Mouse (Mus musculus): ENCODE results near the gene Ntm. TPM values are rescaled to one million over a fixed set of nuclear protein-coding genes. Genes with fewer than 3 reads are reported as not detected.

The Ntm gene
- total and polyA plus RNA-seq, 3 experiments = 1.6 to 1.9 (median 1.8) TPM

DNA sequence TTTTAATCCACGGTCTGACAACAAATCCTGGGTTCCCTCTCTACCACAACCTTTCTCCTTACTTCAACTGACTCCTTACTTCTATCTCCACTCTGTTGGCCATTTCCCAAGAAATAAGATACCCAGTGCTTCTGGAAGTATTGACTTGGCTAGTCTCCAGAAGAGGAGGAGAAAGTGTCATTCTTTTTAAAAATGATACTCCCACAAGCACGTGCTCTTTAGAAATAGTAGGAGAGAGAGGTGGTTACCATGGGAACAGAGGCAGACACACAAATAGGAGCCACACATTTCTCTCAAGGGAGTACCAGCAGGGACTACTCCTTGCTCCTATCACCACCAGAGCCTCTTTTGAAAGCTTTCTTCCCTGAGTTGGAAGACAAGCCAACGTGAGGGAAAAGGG lies 645.3 kb downstream of the Ntm start:
- intact Hi-C loops (cut with DNase I) = no loop called here
- TF ChIP-seq CTCF (IDR thresholded peaks at IDR 0.05) (no peak), POLR2A (IDR thresholded peaks at IDR 0.05; ENCODE audit: insufficient read depth, low read depth, low read length) (no peak), EP300 (IDR thresholded peaks at IDR 0.05; ENCODE audit: insufficient read depth, low read depth, low read length) (no peak)
- no peak for DNase-seq
- Histone ChIP-seq H3K9ac (ENCODE audit: low read depth, low read length) (no peak overlapping the region), H3K27me3 (ENCODE audit: control insufficient read depth, insufficient read depth, low read length) (no peaks in the 10 kb centered on the region), H3K27ac (no peak overlapping the region), H3K36me3 (ENCODE audit: control insufficient read depth, insufficient read depth, low read length) (no peaks in the 10 kb centered on the region), H3K4me3 (no peak overlapping the region), H3K79me2 (replicated peaks; ENCODE audit: control insufficient read depth, insufficient read depth, low read length) (no peaks in the 10 kb centered on the region), H3K4me1 (ENCODE audit: control insufficient read depth, insufficient read depth, low read length) (no peaks in the 10 kb centered on the region)
- 18% methylated on average over 3 of the region's 3 CpGs for WGBS

DNA sequence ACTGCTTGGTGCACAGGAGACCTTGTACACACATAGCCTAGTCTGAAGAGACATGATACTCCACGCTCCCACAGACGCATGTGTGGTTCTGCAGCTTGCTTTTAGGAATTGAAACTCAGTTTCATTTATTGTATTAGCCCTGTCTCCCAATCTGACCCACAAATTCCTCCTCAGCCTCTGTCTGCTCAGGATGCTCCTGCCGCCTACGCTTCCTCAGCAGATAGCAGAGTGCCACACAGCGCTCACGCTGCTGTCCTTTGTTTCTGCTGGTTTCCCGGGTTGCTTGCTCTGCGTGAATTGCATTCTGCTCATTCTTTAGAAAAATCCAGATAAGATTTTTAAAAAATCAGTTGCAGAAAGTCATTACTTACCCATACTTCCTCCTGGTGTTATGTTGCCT lies 647.1 kb downstream of the Ntm start:
- 31% methylated on average over 8 of the region's 8 CpGs for WGBS

DNA sequence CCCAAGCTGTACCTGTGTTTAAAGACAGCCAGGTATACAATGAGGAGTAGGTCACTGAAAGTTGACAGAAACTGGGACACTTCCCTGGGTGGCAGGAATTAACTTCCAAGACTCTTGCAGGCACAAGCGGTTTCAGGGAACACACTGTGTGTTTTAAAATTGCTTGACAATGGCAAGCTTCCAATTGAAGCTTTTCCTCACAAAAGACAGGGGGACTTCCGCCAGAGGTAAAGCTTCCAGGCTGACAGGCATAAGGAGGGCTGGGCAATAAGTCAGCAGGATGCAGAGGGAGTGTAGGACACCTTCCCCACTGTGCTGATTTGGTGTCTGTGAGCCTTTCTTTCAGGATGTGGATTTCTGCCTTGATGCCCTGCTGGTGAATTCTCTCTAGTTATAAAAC lies 656.0 kb downstream of the Ntm start:
- TF ChIP-seq CTCF (IDR thresholded peaks at IDR 0.05) (no peak), EP300 (IDR thresholded peaks at IDR 0.05; ENCODE audit: insufficient read depth, low read depth, low read length) (no peak), POLR2A (IDR thresholded peaks at IDR 0.05; ENCODE audit: insufficient read depth, low read depth, low read length) (no peak)
- WGBS = 36% methylated on average over 2 of the region's 2 CpGs
- no peak for DNase-seq
- H3K36me3 ChIP-seq (ENCODE audit: control insufficient read depth, insufficient read depth, low read length) = no peaks in the 10 kb centered on the region
- no peaks in the 10 kb centered on the region for H3K4me1 ChIP-seq (ENCODE audit: control insufficient read depth, insufficient read depth, low read length)
- H3K27ac ChIP-seq = no peak overlapping the region
- H3K27me3 ChIP-seq (ENCODE audit: control insufficient read depth, insufficient read depth, low read length) = no peaks in the 10 kb centered on the region
- intact Hi-C loops (cut with DNase I) = no loop called here
- H3K4me3 ChIP-seq = no peak overlapping the region
- H3K9ac ChIP-seq (ENCODE audit: low read depth, low read length) = no peak overlapping the region
- H3K79me2 ChIP-seq (replicated peaks; ENCODE audit: control insufficient read depth, insufficient read depth, low read length) = no peaks in the 10 kb centered on the region

More for the DNA sequence above, 647.1 kb downstream of the Ntm start:
- no peak overlapping the region for H3K27ac ChIP-seq
- H3K36me3 ChIP-seq (ENCODE audit: control insufficient read depth, insufficient read depth, low read length) = no peaks in the 10 kb centered on the region
- H3K9ac ChIP-seq (ENCODE audit: low read depth, low read length) = no peak overlapping the region
- no peak overlapping the region for H3K4me3 ChIP-seq
- no peaks in the 10 kb centered on the region for H3K4me1 ChIP-seq (ENCODE audit: control insufficient read depth, insufficient read depth, low read length)
- intact Hi-C loops (cut with DNase I) = no loop called here
- TF ChIP-seq EP300 (IDR thresholded peaks at IDR 0.05; ENCODE audit: insufficient read depth, low read depth, low read length) = no peak
- TF ChIP-seq CTCF (IDR thresholded peaks at IDR 0.05) = no peak
- TF ChIP-seq POLR2A (IDR thresholded peaks at IDR 0.05; ENCODE audit: insufficient read depth, low read depth, low read length) = no peak
- no peaks in the 10 kb centered on the region for H3K79me2 ChIP-seq (replicated peaks; ENCODE audit: control insufficient read depth, insufficient read depth, low read length)
- no peaks in the 10 kb centered on the region for H3K27me3 ChIP-seq (ENCODE audit: control insufficient read depth, insufficient read depth, low read length)
- DNase-seq = no peak

DNA sequence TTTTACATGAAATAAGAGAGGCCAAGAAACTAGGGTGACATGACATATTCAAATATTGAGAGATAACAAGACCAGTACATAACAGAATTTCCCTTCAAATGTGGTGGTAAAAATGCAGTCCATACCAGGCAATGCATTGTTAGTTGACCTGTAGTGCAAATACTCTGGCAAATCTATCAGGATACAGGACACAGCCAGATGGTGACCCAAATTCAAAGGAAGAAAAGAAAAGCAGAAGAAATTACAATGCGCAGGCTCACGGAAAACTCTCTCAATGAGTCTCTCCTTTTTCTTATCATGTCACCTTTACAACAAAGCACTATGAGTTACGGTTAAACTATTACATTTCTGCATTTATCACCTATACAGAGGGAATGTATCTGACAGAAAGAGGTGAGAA lies 664.6 kb downstream of the Ntm start:
- 79% methylated on average over 3 of the region's 3 CpGs for WGBS
- TF ChIP-seq CTCF (IDR thresholded peaks at IDR 0.05) = no peak
- no peak for TF ChIP-seq EP300 (IDR thresholded peaks at IDR 0.05; ENCODE audit: insufficient read depth, low read depth, low read length)
- Histone ChIP-seq H3K79me2 (replicated peaks; ENCODE audit: control insufficient read depth, insufficient read depth, low read length) (no peaks in the 10 kb centered on the region), H3K4me3 (no peak overlapping the region), H3K27me3 (ENCODE audit: control insufficient read depth, insufficient read depth, low read length) (no peaks in the 10 kb centered on the region), H3K4me1 (ENCODE audit: control insufficient read depth, insufficient read depth, low read length) (no peaks in the 10 kb centered on the region), H3K9ac (ENCODE audit: low read depth, low read length) (no peak overlapping the region), H3K36me3 (ENCODE audit: control insufficient read depth, insufficient read depth, low read length) (no peaks in the 10 kb centered on the region), H3K27ac (no peak overlapping the region)
- no peak for DNase-seq
- intact Hi-C loops (cut with DNase I) = no loop called here

DNA sequence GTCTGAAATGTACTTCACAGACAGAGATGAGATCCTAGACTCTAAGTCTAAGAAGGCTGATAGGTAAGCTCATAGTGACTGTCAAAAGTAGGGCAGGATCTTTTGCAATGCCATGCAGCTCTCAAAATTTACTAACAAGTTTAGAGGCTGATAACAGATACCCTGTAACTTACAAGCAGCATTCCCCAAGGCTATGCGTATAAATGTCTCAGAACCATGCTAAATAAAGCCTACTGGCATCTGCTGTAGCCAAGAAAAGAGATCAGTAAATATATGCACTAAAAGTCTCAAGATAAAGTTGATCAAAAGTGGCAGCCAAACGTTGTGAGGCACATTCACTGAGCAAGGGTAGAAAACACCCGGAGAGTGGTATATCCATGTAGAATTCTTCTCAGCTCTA lies 666.2 kb downstream of the Ntm start:
- no peak for DNase-seq
- H3K27me3 ChIP-seq (ENCODE audit: control insufficient read depth, insufficient read depth, low read length) = no peaks in the 10 kb centered on the region
- H3K27ac ChIP-seq = no peak overlapping the region
- H3K4me1 ChIP-seq (ENCODE audit: control insufficient read depth, insufficient read depth, low read length) = no peaks in the 10 kb centered on the region
- no peaks in the 10 kb centered on the region for H3K79me2 ChIP-seq (replicated peaks; ENCODE audit: control insufficient read depth, insufficient read depth, low read length)
- intact Hi-C loops (cut with DNase I) = no loop called here
- WGBS = 72% methylated on average over 3 of the region's 3 CpGs
- no peak overlapping the region for H3K9ac ChIP-seq (ENCODE audit: low read depth, low read length)
- TF ChIP-seq POLR2A (IDR thresholded peaks at IDR 0.05; ENCODE audit: insufficient read depth, low read depth, low read length) (no peak), CTCF (IDR thresholded peaks at IDR 0.05) (no peak), EP300 (IDR thresholded peaks at IDR 0.05; ENCODE audit: insufficient read depth, low read depth, low read length) (no peak)
- H3K36me3 ChIP-seq (ENCODE audit: control insufficient read depth, insufficient read depth, low read length) = no peaks in the 10 kb centered on the region
- no peak overlapping the region for H3K4me3 ChIP-seq

DNA sequence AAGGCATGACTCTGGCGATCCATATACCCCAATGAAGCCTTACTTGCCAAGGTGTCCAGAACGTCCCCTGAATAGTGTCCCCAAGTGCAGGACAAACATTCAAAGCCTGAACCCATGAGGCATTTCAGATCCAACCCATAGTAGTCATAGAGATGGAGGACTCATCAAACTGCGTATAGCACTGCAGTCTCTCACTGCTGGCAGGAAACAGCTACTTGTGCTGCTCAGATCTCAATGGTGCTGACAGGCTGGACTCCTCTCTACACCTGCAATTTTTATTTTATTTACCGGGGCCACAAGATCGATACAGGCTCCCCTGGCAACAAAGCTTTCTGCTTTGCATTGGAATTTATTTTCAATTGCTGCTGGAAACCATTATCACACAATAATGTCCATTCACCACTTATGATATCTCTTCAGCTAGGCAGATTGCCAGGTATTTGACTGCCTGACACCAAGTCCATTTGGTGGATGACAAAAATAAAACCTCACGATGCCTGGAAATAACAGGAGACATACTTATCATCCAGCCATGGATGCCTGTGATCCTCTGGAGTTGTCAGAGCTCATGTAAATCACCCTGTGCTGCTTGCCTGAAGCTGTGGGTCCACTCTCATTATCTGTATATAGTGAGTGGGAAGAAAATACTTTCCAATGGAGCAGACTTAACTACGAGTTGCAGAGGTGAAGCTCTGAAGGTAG lies 674.8 kb downstream of the Ntm start:
- peak overlapping the region; percentile 62 for H3K27ac ChIP-seq

More for the DNA sequence above, 674.8 kb downstream of the Ntm start:
- no peaks in the 10 kb centered on the region; the same call in 1 of the 2 replicates for H3K4me1 ChIP-seq (ENCODE audit: control insufficient read depth, insufficient read depth, low read length)
- 37% methylated on average over 7 of the region's 7 CpGs for WGBS
- intact Hi-C loops (cut with DNase I) = loop anchor here (5.0 kb wide), 1 partner anchor 66 kb away; no protein-coding TSS in a partner anchor
- H3K79me2 ChIP-seq (replicated peaks; ENCODE audit: control insufficient read depth, insufficient read depth, low read length) = no peaks in the 10 kb centered on the region
- no peak overlapping the region for H3K4me3 ChIP-seq
- no peak overlapping the region for H3K9ac ChIP-seq (ENCODE audit: low read depth, low read length)
- H3K27me3 ChIP-seq (ENCODE audit: control insufficient read depth, insufficient read depth, low read length) = no peaks in the 10 kb centered on the region
- TF ChIP-seq CTCF (IDR thresholded peaks at IDR 0.05) (no peak), POLR2A (IDR thresholded peaks at IDR 0.05; ENCODE audit: insufficient read depth, low read depth, low read length) (no peak), EP300 (IDR thresholded peaks at IDR 0.05; ENCODE audit: insufficient read depth, low read depth, low read length) (no peak)
- DNase-seq = peak; percentile 15 to 19
- H3K36me3 ChIP-seq (ENCODE audit: control insufficient read depth, insufficient read depth, low read length) = no peaks in the 10 kb centered on the region; the same call in 1 of the 2 replicates

Data from heart, adult 2 months (tissue).